Mouse (Mus musculus) intestine, postnatal 0 days (tissue): ENCODE measurements around the gene Atp5h. TPM values are rescaled to one million over a fixed set of nuclear protein-coding genes. Genes with fewer than 3 reads are reported as not detected.

Source experiments
- ATAC-seq: fragments of 200-750 bp; cut with Nextera tagmentation; 2 replicates; pipeline ENCODE4 v1.8.0; 2017; ENCODE audit warnings: mild to moderate bottlenecking, moderate TSS enrichment, moderate library complexity
- H3K27ac ChIP-seq: fragments of 300-500 bp; sonication (generic); 2 replicates; pipeline ENCODE4 v1.5.1; 2014; ENCODE audit warnings: mild to moderate bottlenecking, low read depth, low read length, moderate library complexity
- H3K27me3 ChIP-seq: fragments of 300-500 bp; sonication (generic); replicated peaks from 2 replicates; pipeline ENCODE4 v1.6.1; 2014; ENCODE audit warnings: low read length, mixed read lengths; ENCODE audit not compliant: control insufficient read depth, insufficient read depth
- H3K36me3 ChIP-seq: fragments of 300-500 bp; sonication (generic); 2 replicates; pipeline ENCODE4 v1.6.1; 2014; ENCODE audit warnings: mild to moderate bottlenecking, moderate library complexity; ENCODE audit not compliant: control insufficient read depth, insufficient read depth
- H3K4me1 ChIP-seq: fragments of 300-500 bp; sonication (generic); replicated peaks from 2 replicates; pipeline ENCODE4 v1.6.1; 2014; ENCODE audit warnings: antibody characterized with exemption, low read length, mixed read lengths; ENCODE audit not compliant: control insufficient read depth, insufficient read depth
- H3K4me2 ChIP-seq: fragments of 300-500 bp; sonication (generic); replicated peaks from 2 replicates; pipeline ENCODE4 v1.6.1; 2014; ENCODE audit warnings: low read depth, mild to moderate bottlenecking, moderate library complexity
- H3K4me3 ChIP-seq: fragments of 300-500 bp; sonication (generic); 2 replicates; pipeline ENCODE4 v1.5.1; 2014; ENCODE audit warnings: low read depth, low read length
- H3K9ac ChIP-seq: fragments of 300-500 bp; sonication (generic); 2 replicates; pipeline ENCODE4 v1.6.1; 2014; ENCODE audit warnings: mild to moderate bottlenecking, low read depth, low read length
- H3K9me3 ChIP-seq: fragments of 300-500 bp; sonication (generic); 2 replicates; pipeline ENCODE4 v1.6.1; 2016; ENCODE audit warnings: mixed run types; ENCODE audit not compliant: control insufficient read depth
- CTCF ChIP-seq: sonication (generic); IDR thresholded peaks from 2 replicates; pipeline ENCODE4 v1.5.1; 2016; ENCODE audit warnings: low read depth, mild to moderate bottlenecking, control low read depth, antibody characterized with exemption, moderate library complexity
- WGBS: fragments of 180-500 bp; shearing (Covaris S2); extraction: QIAGEN DNeasy Blood & Tissue Kit; methylation state at CpG from one replicate; pipeline ENCODE4 v1.1.7; 2014; 5-methylcytosine and 5-hydroxymethylcytosine counted together
- polyA plus RNA-seq: library from polyadenylated mRNA; unstranded; fragments of >200 nt; fragmentation: Nextera tagmentation; extraction: Ambion mirVana; gene quantifications from 2 replicates; pipeline ENCODE4 v1.2.1, GENCODE M21; 2015

Atp5h gene
- 1,235 and 1,272 TPM in 2 replicates for polyA plus RNA-seq

DNA sequence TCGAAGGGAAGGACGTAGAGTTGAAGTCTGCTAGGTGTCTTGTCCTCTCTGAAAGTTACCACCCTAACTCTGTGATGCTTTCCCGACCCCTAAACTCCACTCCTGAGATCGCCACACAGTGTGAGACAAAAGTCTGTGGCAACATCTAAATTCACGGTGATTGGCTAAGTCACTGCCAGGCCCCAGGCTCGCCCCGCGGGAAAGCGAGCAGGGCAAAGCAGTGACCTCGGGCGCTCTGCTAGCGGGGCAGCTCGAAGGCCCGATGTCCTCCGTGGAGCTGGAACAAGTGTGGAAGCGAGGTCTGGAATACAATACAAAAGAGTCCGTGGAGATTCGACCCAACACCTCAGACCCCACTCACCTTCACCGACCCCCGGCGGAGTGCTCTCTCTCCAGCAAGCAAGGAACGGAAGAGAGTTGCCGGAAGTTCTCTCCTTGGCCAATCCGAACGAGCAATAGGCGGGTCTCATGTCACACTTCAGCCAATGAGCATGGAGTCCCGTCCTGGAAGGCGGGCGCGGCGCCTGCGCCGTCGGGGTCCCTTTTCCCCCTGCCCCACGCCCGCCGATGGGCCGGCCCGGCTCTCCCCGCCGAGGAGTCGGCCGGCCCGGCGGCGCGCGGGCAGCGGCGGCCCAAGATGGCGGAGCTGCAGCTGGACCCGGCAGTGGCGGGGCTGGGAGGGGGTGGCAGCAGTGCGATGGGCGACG lies at the start of gene Atp5h, which contains the start of gene Kctd2:
TSS of gene Atp5h (minus strand) at position 432 of the 707 bp plus-strand sequence.
TSS of gene Kctd2 (plus strand) at position 598 of the 707 bp plus-strand sequence.
- Histone ChIP-seq H3K36me3 (peaks cover 40% of the 10 kb centered on the region), H3K9me3 (no peaks in the 10 kb centered on the region), H3K27ac (peak within 1 kb of the TSS; percentile 86), H3K4me2 (peak within 1 kb of the TSS; percentile 91), H3K9ac (peak within 1 kb of the TSS; percentile 95), H3K4me3 (peak within 1 kb of the TSS; percentile 98), H3K27me3 (no peaks in the 10 kb centered on the region), H3K4me1 (peaks cover 3% of the 10 kb centered on the region; the same call in 1 of the 2 replicates)
- ATAC-seq, result peak; percentile 96
- no peak for TF ChIP-seq CTCF
- WGBS, result under 1% methylated on average over 52 of the region's 56 CpGs

DNA sequence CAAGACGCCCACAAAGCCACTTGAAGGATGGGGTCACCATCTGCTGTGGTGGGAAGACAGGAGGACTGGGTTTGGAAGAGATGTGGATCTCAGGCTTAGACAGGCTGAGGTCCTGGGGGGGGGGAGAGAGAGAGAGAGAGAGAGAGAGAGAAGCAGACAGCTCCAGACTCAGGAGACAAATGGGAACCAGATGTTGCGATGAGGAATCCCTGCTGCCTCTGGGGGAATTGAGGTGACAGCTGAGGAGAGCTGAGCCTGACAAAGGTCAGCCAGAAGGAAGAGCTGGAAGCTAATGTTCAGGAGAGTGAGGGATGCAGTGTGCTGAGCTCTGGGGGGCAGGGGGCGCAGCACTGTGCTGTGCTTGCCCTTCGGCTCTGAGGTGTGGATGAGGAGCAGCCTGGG lies 47.5 kb upstream of the Atp5h start:
- no peak for ATAC-seq
- no peak for TF ChIP-seq CTCF
- no peak overlapping the region for H3K4me3 ChIP-seq
- no peaks in the 10 kb centered on the region for H3K36me3 ChIP-seq
- H3K9me3 ChIP-seq, result no peaks in the 10 kb centered on the region
- H3K9ac ChIP-seq, result no peak overlapping the region
- 48% methylated on average over 4 of the region's 4 CpGs for WGBS
- no peak overlapping the region for H3K4me2 ChIP-seq
- no peaks in the 10 kb centered on the region; the same call in 1 of the 2 replicates for H3K4me1 ChIP-seq
- H3K27me3 ChIP-seq, result no peaks in the 10 kb centered on the region
- H3K27ac ChIP-seq, result no peak overlapping the region

DNA sequence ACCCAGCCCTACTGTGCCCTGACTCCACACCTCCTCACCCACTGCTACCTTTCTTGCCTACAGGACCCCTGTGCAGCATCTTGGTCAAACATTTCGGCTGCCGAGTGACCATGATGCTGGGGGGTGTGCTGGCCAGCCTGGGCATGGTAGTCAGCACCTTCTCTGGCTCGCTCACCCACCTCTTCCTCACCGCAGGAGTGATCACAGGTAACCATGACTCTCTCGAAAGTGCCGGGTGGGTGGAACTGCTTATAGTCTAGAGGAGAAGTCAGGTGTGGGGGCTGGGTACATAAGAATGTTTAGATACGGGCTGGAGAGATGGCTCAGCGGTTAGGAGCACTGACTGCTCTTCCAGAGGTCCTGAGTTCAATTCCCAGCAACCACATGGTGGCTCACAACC lies 45.1 kb upstream of the Atp5h start:
- Histone ChIP-seq H3K36me3 (no peaks in the 10 kb centered on the region), H3K4me3 (no peak overlapping the region), H3K9me3 (no peaks in the 10 kb centered on the region), H3K4me1 (no peaks in the 10 kb centered on the region; the same call in 1 of the 2 replicates), H3K4me2 (no peak overlapping the region), H3K9ac (no peak overlapping the region), H3K27me3 (no peaks in the 10 kb centered on the region), H3K27ac (no peak overlapping the region)
- ATAC-seq, result no peak
- TF ChIP-seq CTCF, result no peak
- 89% methylated on average over 8 of the region's 8 CpGs for WGBS

DNA sequence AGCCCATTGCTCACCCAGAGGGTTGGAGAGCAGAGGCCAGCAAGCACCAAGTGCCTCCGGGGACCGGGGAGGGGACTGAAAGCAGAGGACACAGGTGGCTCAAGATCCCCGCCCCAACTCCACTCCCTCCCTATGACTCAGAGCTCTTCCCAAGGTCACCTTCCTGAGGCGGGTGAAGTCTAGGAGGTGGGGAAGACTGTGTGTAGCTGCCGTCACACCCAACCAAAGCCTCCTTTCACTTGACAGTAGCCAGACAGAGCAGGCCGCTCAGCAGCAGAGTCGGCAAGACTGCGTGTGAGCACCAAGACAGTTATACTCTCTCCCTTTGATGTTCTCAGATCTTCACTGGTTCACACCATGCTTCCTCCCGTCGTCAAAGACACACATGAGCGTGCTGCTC lies 43.6 kb upstream of the Atp5h start:
- no peak for TF ChIP-seq CTCF
- peak overlapping the region; percentile 44 for H3K4me2 ChIP-seq
- no peak overlapping the region for H3K9ac ChIP-seq
- no peaks in the 10 kb centered on the region for H3K9me3 ChIP-seq
- H3K36me3 ChIP-seq, result no peaks in the 10 kb centered on the region
- peaks cover under 1% of the 10 kb centered on the region; the same call in 1 of the 2 replicates for H3K4me1 ChIP-seq
- 32% methylated on average over 11 of the region's 11 CpGs for WGBS
- peak; percentile 67 for ATAC-seq
- no peaks in the 10 kb centered on the region for H3K27me3 ChIP-seq
- H3K27ac ChIP-seq, result no peak overlapping the region; the same call in 1 of the 2 replicates
- no peak overlapping the region for H3K4me3 ChIP-seq

DNA sequence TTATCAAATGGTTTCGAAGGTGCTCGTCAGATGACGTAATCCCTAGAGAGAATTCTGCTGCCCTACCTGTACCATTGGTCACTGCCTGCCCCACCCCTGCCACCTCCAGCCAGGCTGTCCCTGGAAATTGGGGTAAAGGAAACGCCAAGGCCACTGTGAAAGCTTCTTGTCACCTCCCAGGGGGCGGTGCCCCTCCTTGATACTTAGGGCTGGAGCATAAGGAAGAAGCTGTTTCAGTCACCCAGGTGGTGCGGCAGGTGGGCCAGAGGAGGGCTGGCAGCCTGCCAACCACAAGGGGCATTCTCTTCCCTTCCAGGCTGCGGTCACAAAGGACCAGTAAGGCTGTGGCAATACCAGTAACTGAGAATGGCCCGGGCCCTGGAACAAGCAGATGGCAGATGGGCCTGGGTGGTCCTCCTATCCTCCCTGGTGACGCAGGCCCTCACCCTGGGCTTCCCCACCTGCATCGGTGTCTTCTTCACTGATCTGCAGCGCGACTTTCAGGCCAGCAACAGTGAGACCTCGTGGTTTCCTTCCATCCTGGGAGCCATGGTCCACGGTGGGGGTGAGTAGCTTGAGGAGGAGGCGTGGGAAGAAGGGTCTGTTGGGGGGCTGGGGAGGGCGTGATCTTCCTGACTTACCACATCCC lies 42.6 kb upstream of the Atp5h start, which contains the start of gene Slc16a5:
TSS of gene Slc16a5 (plus strand) at position 232 of the 649 bp plus-strand sequence.
- Histone ChIP-seq H3K9ac (0 out of 2 replicates have a peak within 1 kb of the TSS, but pooled peaks have one; percentile 2), H3K4me3 (no peak within 1 kb of the TSS), H3K27me3 (no peaks in the 10 kb centered on the region), H3K36me3 (no peaks in the 10 kb centered on the region), H3K4me2 (peak within 1 kb of the TSS; percentile 44), H3K9me3 (no peaks in the 10 kb centered on the region), H3K27ac (peak within 1 kb of the TSS; percentile 50; the same call in 1 of the 2 replicates), H3K4me1 (peaks cover 10% of the 10 kb centered on the region; the same call in 1 of the 2 replicates)
- peak; percentile 23; the same call in 1 of the 2 replicates for TF ChIP-seq CTCF
- peak; percentile 35 for ATAC-seq
- 53% methylated on average over 16 of the region's 16 CpGs for WGBS

DNA sequence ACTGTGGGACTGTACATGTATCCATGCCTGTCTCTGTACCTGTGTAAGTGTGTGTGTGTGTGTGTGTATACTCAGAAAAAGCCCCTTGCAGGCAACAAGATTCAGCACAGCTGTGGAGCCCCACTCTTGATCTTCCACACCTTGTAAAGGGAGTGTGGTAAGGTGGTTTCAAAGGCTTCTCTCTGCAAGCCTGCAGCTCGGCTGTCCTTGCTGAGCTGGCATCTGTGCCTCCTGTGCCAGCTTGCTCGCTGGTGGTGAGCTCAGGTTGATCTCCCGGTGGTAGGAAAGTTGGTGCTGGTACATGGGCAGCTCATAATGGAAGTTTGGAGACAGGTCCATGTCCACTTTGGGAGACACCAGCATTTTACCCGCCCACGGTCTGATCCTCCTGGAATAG lies 42.1 kb upstream of the Atp5h start:
- H3K27me3 ChIP-seq, result no peaks in the 10 kb centered on the region
- H3K27ac ChIP-seq, result peak overlapping the region; percentile 50; the same call in 1 of the 2 replicates
- H3K9ac ChIP-seq, result no peak overlapping the region
- peaks cover 15% of the 10 kb centered on the region; the same call in 1 of the 2 replicates for H3K4me1 ChIP-seq
- H3K4me2 ChIP-seq, result peak overlapping the region; percentile 44; the same call in 1 of the 2 replicates
- no peak overlapping the region for H3K4me3 ChIP-seq
- ATAC-seq, result no peak
- H3K9me3 ChIP-seq, result no peaks in the 10 kb centered on the region
- TF ChIP-seq CTCF, result no peak
- no peaks in the 10 kb centered on the region for H3K36me3 ChIP-seq
- WGBS, result 37% methylated on average over 5 of the region's 5 CpGs
